Comparison of ENCODE assay signal across 22 mouse cellular contexts in the genomic region with DNA sequence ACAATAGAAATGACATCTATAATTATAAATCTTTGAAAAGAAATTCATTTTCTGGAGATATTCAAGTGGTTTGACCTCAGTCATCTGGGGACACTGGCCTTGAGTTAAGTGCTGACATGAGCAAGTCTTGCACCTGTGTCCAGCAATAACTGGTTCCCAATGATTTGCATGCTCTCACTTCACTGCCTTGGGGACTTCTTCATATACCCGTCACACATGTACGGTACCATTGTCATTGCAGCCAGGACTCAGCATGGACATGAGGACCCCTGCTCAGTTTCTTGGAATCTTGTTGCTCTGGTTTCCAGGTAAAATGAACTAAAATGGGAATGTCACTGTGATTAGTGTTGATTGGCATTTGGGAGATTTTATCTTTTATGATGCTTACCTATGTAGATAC.
DNase-seq lines count a peak whose midpoint lies in the region; ATAC-seq and TF ChIP-seq lines count a peak whose summit lies in the region.
"Had no signal": no experiment of that assay in that cellular context is flagged by ENCODE, and none has a peak within 500 bp of the region (broad histone marks: within the 10 kb centered on the region; RNA-seq: fewer than 3 reads in every experiment).

No protein-coding gene starts in this region.

- dilution Hi-C loops in CH12.LX (cut with MboI; ENCODE audit: extremely low pct_ligation_motif_present, extremely low pct_unique_long_range_greater_than_20kb, low sequenced_read_pairs) = no loop called here

- TF ChIP-seq EP300 in CH12.LX (IDR thresholded peaks at IDR 0.05; ENCODE audit: low read length) = peak; percentile 76
- TF ChIP-seq EP300 in lung, postnatal 0 days (IDR thresholded peaks at IDR 0.05) = no peak

- peak; percentile 8 to 19 for DNase-seq in spleen, postnatal 36 days (ENCODE audit: low spot score in 2 of 2)
- no peak for DNase-seq in spleen, adult 18-20 months
- DNase-seq in A20 (ENCODE audit: low read depth, low spot score) (peak; percentile 16), CH12.LX (ENCODE audit: extremely low read depth) (peak; percentile 73)
- DNase-seq in splenic B cell, adult 2 months (ENCODE audit: low read depth, low spot score) = peak; percentile 42
- DNase-seq in forebrain, embryonic 14.5 days (ENCODE audit: low spot score) = no peak
- DNase-seq in lung, postnatal 0 days (ENCODE audit: low spot score) = no peak
- DNase-seq in left cerebral cortex, adult 8-10 months (ENCODE audit: low spot score in 2 of 2) = no peak
- DNase-seq: adrenal gland, adult 2 months; adrenal gland, adult 8-10 months; adrenal gland, postnatal 10 days; adrenal gland, postnatal 14 days; adrenal gland, postnatal 25 days; adrenal gland, postnatal 36 days; cerebellum, adult 11 months; cerebellum, adult 11-12 months; cerebellum, adult 18-20 months; cerebellum, adult 2 months had no signal

- no peak for ATAC-seq in forebrain, embryonic 14.5 days
- ATAC-seq in lung, postnatal 0 days = no peak
- ATAC-seq: activated CD4-positive, CD25-positive, alpha-beta regulatory T cell, adult 4 months; CD4-positive, CD25-positive, alpha-beta regulatory T cell, adult 4 months; Patski had no signal

- H3K27ac ChIP-seq in CH12.LX (ENCODE audit: insufficient read depth, low read depth) = peak overlapping the region; percentile 91
- no peak overlapping the region for H3K27ac ChIP-seq in forebrain, embryonic 14.5 days (ENCODE audit: low read depth, low read length)
- H3K27ac ChIP-seq in lung, postnatal 0 days (ENCODE audit: low read length) = no peak overlapping the region

- peak overlapping the region in 2 of 3 experiments; percentile 23 to 61 for H3K4me3 ChIP-seq in CH12.LX (replicated peaks in 1 of 3; ENCODE audit: low read depth in 2 of 3, low read length in 2 of 3, poor library complexity in 1 of 3)
- no peak overlapping the region for H3K4me3 ChIP-seq in forebrain, embryonic 14.5 days (ENCODE audit: low read depth, low read length)
- no peak overlapping the region for H3K4me3 ChIP-seq in lung, postnatal 0 days (ENCODE audit: low read depth, low read length)

- no peaks in the 10 kb centered on the region for H3K27me3 ChIP-seq in CH12.LX (replicated peaks)
- H3K27me3 ChIP-seq in splenic B cell, adult 2 months (ENCODE audit: control insufficient read depth, insufficient read depth, low read length, poor library complexity, severe bottlenecking) = no peaks in the 10 kb centered on the region
- H3K27me3 ChIP-seq in forebrain, embryonic 14.5 days (replicated peaks; ENCODE audit: control insufficient read depth, insufficient read depth, low read length) = no peaks in the 10 kb centered on the region
- H3K27me3 ChIP-seq in lung, postnatal 0 days (replicated peaks; ENCODE audit: insufficient read depth, low read length) = no peaks in the 10 kb centered on the region
- H3K27me3 ChIP-seq: Patski had no signal

- TF ChIP-seq CTCF in CH12.LX (conservative IDR thresholded peaks at IDR 0.05 in 1 of 2, IDR thresholded peaks at IDR 0.05 in 1 of 2; ENCODE audit: low read depth in 2 of 2, low read length in 2 of 2) = no peak
- TF ChIP-seq CTCF in lung, postnatal 0 days (IDR thresholded peaks at IDR 0.05) = no peak

- H3K9ac ChIP-seq in CH12.LX (ENCODE audit: insufficient read depth, low read depth) = peak overlapping the region; percentile 59
- H3K9ac ChIP-seq in forebrain, embryonic 14.5 days (ENCODE audit: low read length) = no peak overlapping the region
- no peak overlapping the region for H3K9ac ChIP-seq in lung, postnatal 0 days (replicated peaks; ENCODE audit: low read depth)

- peaks cover 7 to 22% of the 10 kb centered on the region in 2 experiments for H3K36me3 ChIP-seq in CH12.LX (replicated peaks in 1 of 2; ENCODE audit: control insufficient read depth in 1 of 2, insufficient read depth in 1 of 2, low read length in 1 of 2)
- no peaks in the 10 kb centered on the region for H3K36me3 ChIP-seq in splenic B cell, adult 2 months (ENCODE audit: control insufficient read depth, insufficient read depth, low read length, poor library complexity, severe bottlenecking)
- no peaks in the 10 kb centered on the region for H3K36me3 ChIP-seq in forebrain, embryonic 14.5 days (ENCODE audit: control insufficient read depth, insufficient read depth, low read length)
- H3K36me3 ChIP-seq in lung, postnatal 0 days (ENCODE audit: insufficient read depth, low read length) = no peaks in the 10 kb centered on the region
- H3K36me3 ChIP-seq: G1E had no signal

- H3K9me3 ChIP-seq in CH12.LX (replicated peaks; ENCODE audit: low read length) = no peaks in the 10 kb centered on the region
- no peaks in the 10 kb centered on the region for H3K9me3 ChIP-seq in forebrain, embryonic 14.5 days (replicated peaks; ENCODE audit: control insufficient read depth, low read length)
- no peaks in the 10 kb centered on the region for H3K9me3 ChIP-seq in lung, postnatal 0 days (ENCODE audit: low read length)

- peak; percentile 54 for TF ChIP-seq POLR2A in CH12.LX (IDR thresholded peaks at IDR 0.05; ENCODE audit: low read depth, low read length)

- H3K4me1 ChIP-seq in CH12.LX (ENCODE audit: control insufficient read depth in 1 of 2, insufficient read depth in 2 of 2) = peaks cover 5 to 27% of the 10 kb centered on the region in 2 experiments; a peak in 3 of 4 replicates
- H3K4me1 ChIP-seq in forebrain, embryonic 14.5 days (ENCODE audit: control insufficient read depth, insufficient read depth, low read length) = no peaks in the 10 kb centered on the region
- no peaks in the 10 kb centered on the region for H3K4me1 ChIP-seq in lung, postnatal 0 days (ENCODE audit: insufficient read depth, low read depth, low read length)

- 100% methylated on average over 2 of the region's 2 CpGs for WGBS in forebrain, embryonic 14.5 days
- WGBS in lung, postnatal 0 days = 85% methylated on average over 2 of the region's 2 CpGs

- peaks cover 9% of the 10 kb centered on the region; the same call in 1 of the 2 replicates for H3K79me2 ChIP-seq in CH12.LX (replicated peaks; ENCODE audit: control insufficient read depth, extremely low read depth, insufficient read depth, poor library complexity, severe bottlenecking)

- TF ChIP-seq RAD21 in CH12.LX (IDR thresholded peaks at IDR 0.05; ENCODE audit: low read depth, low read length) = no peak

- in situ Hi-C loops in CH12.LX (cut with MboI; ENCODE audit: low pct_ligation_motif_present, low pct_unique_long_range_greater_than_20kb, low sequenced_read_pairs) = loop anchor here (10.0 kb wide), 1 partner anchor 249 kb away; no protein-coding TSS in a partner anchor

- peak overlapping the region; percentile 91; the same call in 1 of the 2 replicates for H3K4me2 ChIP-seq in CH12.LX (ENCODE audit: insufficient read depth, low read depth, poor library complexity, severe bottlenecking)
- no peak overlapping the region for H3K4me2 ChIP-seq in forebrain, embryonic 14.5 days (ENCODE audit: low read length)
- no peak overlapping the region for H3K4me2 ChIP-seq in lung, postnatal 0 days (replicated peaks; ENCODE audit: low read depth, low read length)

TF ChIP-seq in CH12.LX, 34 proteins besides CTCF, POLR2A, EP300 and RAD21 (continues in another document):
- peak; percentile 78 for TF ChIP-seq IRF4 (IDR thresholded peaks at IDR 0.05; ENCODE audit: low read depth, low read length)
- TF ChIP-seq MEF2A (IDR thresholded peaks at IDR 0.05; ENCODE audit: borderline replicate concordance, low read depth, low read length) = peak; percentile 51
- TF ChIP-seq MAX (IDR thresholded peaks at IDR 0.05; ENCODE audit: low read length) = peak; percentile 33; the same call in 1 of the 2 replicates
- TF ChIP-seq MXI1 (IDR thresholded peaks at IDR 0.05; ENCODE audit: low read depth, low read length) = 0 out of 2 replicates have a peak, but pooled peaks have one; percentile 1
- TF ChIP-seq TBP (conservative IDR thresholded peaks at IDR 0.05; ENCODE audit: low read depth, low read length) = peak; percentile 86
- peak; percentile 57; the same call in 1 of the 2 replicates for TF ChIP-seq BHLHE40 (IDR thresholded peaks at IDR 0.05; ENCODE audit: low read depth, low read length)
- TF ChIP-seq JUN (IDR thresholded peaks at IDR 0.05; ENCODE audit: insufficient read depth, low read depth, low read length) = no peak
- no peak for TF ChIP-seq USF2 (conservative IDR thresholded peaks at IDR 0.05; ENCODE audit: low read depth, low read length)
- TF ChIP-seq USF1 (IDR thresholded peaks at IDR 0.05; ENCODE audit: low read depth, low read length) = no peak
- TF ChIP-seq GABPA (IDR thresholded peaks at IDR 0.05; ENCODE audit: insufficient replicate concordance, low read depth, low read length) = no peak
- TF ChIP-seq UBTF (IDR thresholded peaks at IDR 0.05; ENCODE audit: low read depth, low read length) = no peak
- TF ChIP-seq NRF1 (IDR thresholded peaks at IDR 0.05; ENCODE audit: low read depth, low read length) = no peak
- TF ChIP-seq ZKSCAN1 (IDR thresholded peaks at IDR 0.05; ENCODE audit: borderline replicate concordance, low read depth, low read length) = no peak
- TF ChIP-seq MYC (IDR thresholded peaks at IDR 0.05; ENCODE audit: low read depth, low read length) = 0 out of 2 replicates have a peak, but pooled peaks have one; percentile 22
- no peak for TF ChIP-seq PAX5 (IDR thresholded peaks at IDR 0.05; ENCODE audit: low read length)
- no peak for TF ChIP-seq SMC3 (IDR thresholded peaks at IDR 0.05; ENCODE audit: low read depth, low read length)
- TF ChIP-seq MAFK (IDR thresholded peaks at IDR 0.05; ENCODE audit: insufficient replicate concordance, low read length) = peak; percentile 92
- TF ChIP-seq SIN3A (IDR thresholded peaks at IDR 0.05; ENCODE audit: low read length) = no peak; the same call in 1 of the 2 replicates
- no peak for TF ChIP-seq NELFE (IDR thresholded peaks at IDR 0.05; ENCODE audit: low read depth, low read length)
- TF ChIP-seq KAT2A (IDR thresholded peaks at IDR 0.05; ENCODE audit: insufficient replicate concordance, low read length) = no peak
- no peak for TF ChIP-seq E2F4 (IDR thresholded peaks at IDR 0.05; ENCODE audit: insufficient replicate concordance, low read depth, low read length)
- no peak; the same call in 1 of the 2 replicates for TF ChIP-seq CHD1 (IDR thresholded peaks at IDR 0.05; ENCODE audit: low read depth, low read length)
- no peak for TF ChIP-seq ELF1 (IDR thresholded peaks at IDR 0.05; ENCODE audit: low read depth, low read length)
- TF ChIP-seq TCF12 (IDR thresholded peaks at IDR 0.05; ENCODE audit: low read depth, low read length) = peak; percentile 88
- no peak for TF ChIP-seq RCOR1 (conservative IDR thresholded peaks at IDR 0.05; ENCODE audit: low read depth, low read length)
- no peak for TF ChIP-seq ZC3H11A (IDR thresholded peaks at IDR 0.05; ENCODE audit: low read depth, low read length)
- no peak for TF ChIP-seq HCFC1 (IDR thresholded peaks at IDR 0.05; ENCODE audit: low read depth, low read length)
- no peak for TF ChIP-seq ZNF384 (IDR thresholded peaks at IDR 0.05; ENCODE audit: low read depth, low read length)
- TF ChIP-seq JUND (conservative IDR thresholded peaks at IDR 0.05; ENCODE audit: low read depth, low read length) = no peak
- peak; percentile 76 for TF ChIP-seq ETS1 (conservative IDR thresholded peaks at IDR 0.05; ENCODE audit: low read depth, low read length)

Comparison
In these comparisons a context has a peak if more than half of its experiments do, and no peak if none do; other contexts are left out.
1. DNase-seq: peak in spleen, postnatal 36 days (2 of 2), A20 (single experiment), CH12.LX (single experiment) and splenic B cell, adult 2 months (single experiment); none in spleen, adult 18-20 months (0 of 2), forebrain, embryonic 14.5 days (single experiment), lung, postnatal 0 days (single experiment) and left cerebral cortex, adult 8-10 months (0 of 2).
2. H3K4me3 ChIP-seq: peak in CH12.LX (2 of 3); none in forebrain, embryonic 14.5 days (single experiment) and lung, postnatal 0 days (single experiment).